Mouse (Mus musculus) kidney, embryonic 14.5 days (tissue): ENCODE measurements around the gene Prr15l. TPM values are rescaled to one million over a fixed set of nuclear protein-coding genes. Genes with fewer than 3 reads are reported as not detected.

ENCODE experiments used
- ATAC-seq: fragments of 200-750 bp; cut with Nextera tagmentation; 2 replicates; pipeline ENCODE4 v1.8.0; 2017; ENCODE audit warnings: moderate number of reproducible peaks, mild to moderate bottlenecking, moderate TSS enrichment, moderate library complexity; ENCODE audit not compliant: low FRiP score, low TSS enrichment
- H3K27ac ChIP-seq: fragments of 300-500 bp; sonication (generic); 2 replicates; pipeline ENCODE4 v1.5.1; 2014; ENCODE audit warnings: low read depth, mild to moderate bottlenecking, low read length, moderate library complexity, mixed read lengths
- H3K27me3 ChIP-seq: fragments of 300-500 bp; sonication (generic); 2 replicates; pipeline ENCODE4 v1.6.1; 2014; ENCODE audit warnings: mild to moderate bottlenecking, low read length; ENCODE audit not compliant: control insufficient read depth, insufficient read depth
- H3K36me3 ChIP-seq: fragments of 300-500 bp; sonication (generic); 2 replicates; pipeline ENCODE4 v1.6.1; 2014; ENCODE audit warnings: low read length, mixed read lengths; ENCODE audit not compliant: control insufficient read depth, insufficient read depth
- H3K4me1 ChIP-seq: fragments of 300-500 bp; sonication (generic); 2 replicates; pipeline ENCODE4 v1.6.1; 2014; ENCODE audit warnings: low read length, mixed read lengths; ENCODE audit not compliant: control insufficient read depth, insufficient read depth
- H3K4me2 ChIP-seq: fragments of 300-500 bp; sonication (generic); replicated peaks from 2 replicates; pipeline ENCODE4 v1.6.1; 2014; ENCODE audit warnings: low read depth, mild to moderate bottlenecking, low read length
- H3K4me3 ChIP-seq: fragments of 300-500 bp; sonication (generic); 2 replicates; pipeline ENCODE4 v1.5.1; 2014; ENCODE audit warnings: mild to moderate bottlenecking, low read length
- H3K9ac ChIP-seq: fragments of 300-500 bp; sonication (generic); 2 replicates; pipeline ENCODE4 v1.6.1; 2014; ENCODE audit warnings: low read depth, mild to moderate bottlenecking, low read length, moderate library complexity
- H3K9me3 ChIP-seq: fragments of 300-500 bp; sonication (generic); 2 replicates; pipeline ENCODE4 v1.6.1; 2016; ENCODE audit warnings: low read length; ENCODE audit not compliant: control insufficient read depth
- WGBS: fragments of 180-500 bp; shearing (Covaris S2); extraction: QIAGEN DNeasy Blood & Tissue Kit; methylation state at CpG from one replicate; pipeline ENCODE4 v1.1.7; 2014; 5-methylcytosine and 5-hydroxymethylcytosine counted together
- polyA plus RNA-seq: library from polyadenylated mRNA; unstranded; fragments of >200 nt; fragmentation: Nextera tagmentation; extraction: Ambion mirVana; gene quantifications from 2 replicates; pipeline ENCODE4 v1.2.1, GENCODE M21; 2014

Gene Prr15l
- polyA plus RNA-seq, 1 experiment from 2014 or later = 33.7 TPM

- 13% methylated on average over 4 of the region's 4 CpGs for WGBS
- peaks cover 14% of the 10 kb centered on the region; the same call in 1 of the 2 replicates for H3K4me1 ChIP-seq
- H3K4me2 ChIP-seq = no peak overlapping the region
- no peaks in the 10 kb centered on the region for H3K36me3 ChIP-seq
- no peaks in the 10 kb centered on the region for H3K9me3 ChIP-seq
- H3K27me3 ChIP-seq = peaks cover 4% of the 10 kb centered on the region; the same call in 1 of the 2 replicates
- no peak overlapping the region for H3K9ac ChIP-seq
- no peak overlapping the region for H3K27ac ChIP-seq
- no peak for ATAC-seq
- H3K4me3 ChIP-seq = no peak overlapping the region
These were observed 57.0 kb downstream of the Prr15l start for GRCm38 (mm10) chr11:96984903-96985302.

- ATAC-seq = peak; percentile 48; the same call in 1 of the 2 replicates
- peaks cover 4% of the 10 kb centered on the region; the same call in 1 of the 2 replicates for H3K27me3 ChIP-seq
- WGBS = 12% methylated on average over 3 of the region's 3 CpGs
- H3K9ac ChIP-seq = no peak overlapping the region
- no peak overlapping the region for H3K4me2 ChIP-seq
- H3K4me3 ChIP-seq = no peak overlapping the region
- no peak overlapping the region for H3K27ac ChIP-seq
- H3K9me3 ChIP-seq = no peaks in the 10 kb centered on the region
- H3K36me3 ChIP-seq = no peaks in the 10 kb centered on the region
- peaks cover 14% of the 10 kb centered on the region; the same call in 1 of the 2 replicates for H3K4me1 ChIP-seq
These were observed 58.6 kb downstream of the Prr15l start for GRCm38 (mm10) chr11:96986463-96986862.

Other genes starting within 250 kb of the Prr15l start
- 8.6 and 10.2 TPM in 2 replicates for gene Snx11, start 150.5 kb upstream of the Prr15l start, polyA plus RNA-seq
- 137 and 181 TPM in 2 replicates for gene Cbx1, start 139.0 kb upstream of the Prr15l start, polyA plus RNA-seq
- gene Nfe2l1, start 98.1 kb upstream of the Prr15l start, polyA plus RNA-seq = 37.3 and 43.2 TPM in 2 replicates
- 94.7 and 106 TPM in 2 replicates for gene Copz2, start 78.2 kb upstream of the Prr15l start, polyA plus RNA-seq
- 66.9 and 69.1 TPM in 2 replicates for gene Cdk5rap3, start 11.6 kb upstream of the Prr15l start, polyA plus RNA-seq
- gene Pnpo, start 15.9 kb downstream of the Prr15l start, polyA plus RNA-seq = 17.3 and 28.0 TPM in 2 replicates
- 13.3 and 23.9 TPM in 2 replicates for gene Sp2, start 54.9 kb downstream of the Prr15l start, polyA plus RNA-seq
- gene Sp6, start 85.3 kb downstream of the Prr15l start, polyA plus RNA-seq = 0.57 and 0.60 TPM in 2 replicates
- gene Scrn2, start 101.8 kb downstream of the Prr15l start, polyA plus RNA-seq = 24.4 and 29.9 TPM in 2 replicates
- 1.6 and 1.7 TPM in 2 replicates for gene Lrrc46, start 113.3 kb downstream of the Prr15l start, polyA plus RNA-seq
- gene Mrpl10, start 113.5 kb downstream of the Prr15l start, polyA plus RNA-seq = 89.4 and 99.6 TPM in 2 replicates
- 5.1 and 5.8 TPM in 2 replicates for gene Osbpl7, start 122.5 kb downstream of the Prr15l start, polyA plus RNA-seq
- 0.07 TPM in 1 of 2 replicates, not detected in the other for gene Tbx21, start 187.2 kb downstream of the Prr15l start, polyA plus RNA-seq
- 6.0 and 6.8 TPM in 2 replicates for gene Tbkbp1, start 223.4 kb downstream of the Prr15l start, polyA plus RNA-seq